Mouse (Mus musculus) MEL (cell line): ENCODE data around the gene Sost. TPM values are rescaled to one million over a fixed set of nuclear protein-coding genes. Genes with fewer than 3 reads are reported as not detected.

Source experiments
- DNase-seq: peaks from one replicate; pipeline ENCODE4 v3.0.0; 2011; ENCODE audit warnings: low read depth, low spot score
- H3K27ac ChIP-seq: 2 replicates; pipeline ENCODE4 v1.5.1; 2012; ENCODE audit warnings: low read depth, mild to moderate bottlenecking, control low read depth, low read length, moderate library complexity; ENCODE audit not compliant: control insufficient read depth
- H3K27me3 ChIP-seq, 2 experiments: fragments of 150-350 bp in 1 of 2; sonication (generic) in 1 of 2; 2 replicates each; pipeline ENCODE4 v1.6.1; 2012; ENCODE audit warnings: low read length in 2 of 2, mild to moderate bottlenecking in 2 of 2, improper control_type of control experiment in 1 of 2, moderate library complexity in 1 of 2; ENCODE audit not compliant: insufficient read depth in 2 of 2, control insufficient read depth in 1 of 2
- H3K36me3 ChIP-seq, 2 experiments: 2 replicates each; pipeline ENCODE4 v1.6.1; 2012 to 2014; ENCODE audit warnings: low read length in 2 of 2, improper control_type of control experiment in 1 of 2, inconsistent platforms in 1 of 2, mild to moderate bottlenecking in 1 of 2; ENCODE audit not compliant: insufficient read depth in 2 of 2, control insufficient read depth in 1 of 2
- H3K4me1 ChIP-seq, 2 experiments: fragments of 150-350 bp in 1 of 2; sonication (generic) in 1 of 2; 2 replicates each; pipeline ENCODE4 v1.6.1; 2012; ENCODE audit warnings: low read length in 2 of 2, improper control_type of control experiment in 1 of 2, mild to moderate bottlenecking in 1 of 2; ENCODE audit not compliant: insufficient read depth in 2 of 2, control insufficient read depth in 1 of 2
- H3K4me3 ChIP-seq, 2 experiments: fragments of 150-350 bp in 1 of 2; sonication (generic) in 1 of 2; 2 replicates each; pipeline ENCODE4 v1.5.1; 2012; ENCODE audit warnings: low read depth in 2 of 2, low read length in 2 of 2, mild to moderate bottlenecking in 2 of 2, moderate library complexity in 2 of 2, control low read depth in 1 of 2, improper control_type of control experiment in 1 of 2; ENCODE audit not compliant: control insufficient read depth in 1 of 2, insufficient read depth in 1 of 2
- H3K79me2 ChIP-seq: 2 replicates; pipeline ENCODE4 v1.6.1; 2012; ENCODE audit warnings: mild to moderate bottlenecking, low read length, moderate library complexity; ENCODE audit not compliant: control insufficient read depth, poor library complexity, insufficient read depth
- H3K9ac ChIP-seq: 2 replicates; pipeline ENCODE4 v1.6.1; 2012; ENCODE audit warnings: low read depth, mild to moderate bottlenecking, control low read depth, low read length, moderate library complexity; ENCODE audit not compliant: control insufficient read depth, poor library complexity, severe bottlenecking
- H3K9me3 ChIP-seq: fragments of 150-350 bp; sonication (generic); replicated peaks from 2 replicates; pipeline ENCODE4 v1.6.1; 2012; ENCODE audit warnings: mild to moderate bottlenecking, low read length, improper control_type of control experiment, moderate library complexity; ENCODE audit not compliant: insufficient read depth
- CTCF ChIP-seq, 3 experiments: IDR thresholded peaks in 2 of 3; conservative IDR thresholded peaks in 1 of 3; 2 replicates each; pipeline ENCODE4 v1.5.1; 2011 to 2012; ENCODE audit warnings: low read length in 3 of 3, low read depth in 2 of 3, mild to moderate bottlenecking in 2 of 3, improper control_type of control experiment in 1 of 3, inconsistent platforms in 1 of 3, mixed read lengths in 1 of 3, moderate library complexity in 1 of 3; ENCODE audit not compliant: control insufficient read depth in 1 of 3, insufficient read depth in 1 of 3, poor library complexity in 1 of 3, severe bottlenecking in 1 of 3
- E2F4 ChIP-seq: IDR thresholded peaks from 2 replicates; pipeline ENCODE4 v1.6.1; 2011; ENCODE audit warnings: low read depth, low read length, improper control_type of control experiment, borderline replicate concordance
- HCFC1 ChIP-seq: IDR thresholded peaks from 2 replicates; pipeline ENCODE4 v1.6.1; 2012; ENCODE audit warnings: low read depth, mild to moderate bottlenecking, inconsistent platforms, low read length, improper control_type of control experiment, moderate library complexity
- MAX ChIP-seq: IDR thresholded peaks from 2 replicates; pipeline ENCODE4 v1.6.1; 2011; ENCODE audit warnings: low read length, improper control_type of control experiment
- MAZ ChIP-seq: IDR thresholded peaks from 2 replicates; pipeline ENCODE4 v1.6.1; 2012; ENCODE audit warnings: low read depth, mild to moderate bottlenecking, inconsistent platforms, low read length, improper control_type of control experiment
- POLR2AphosphoS5 ChIP-seq: IDR thresholded peaks from 2 replicates; pipeline ENCODE4 v1.6.1; 2012; ENCODE audit warnings: low read depth, borderline replicate concordance, mild to moderate bottlenecking, inconsistent platforms, low read length, moderate library complexity, mixed read lengths
- USF2 ChIP-seq, 2 experiments: IDR thresholded peaks; 2 replicates each; pipeline ENCODE4 v1.6.1; 2011 to 2012; ENCODE audit warnings: improper control_type of control experiment in 2 of 2, low read length in 2 of 2, borderline replicate concordance in 1 of 2, inconsistent platforms in 1 of 2, low read depth in 1 of 2, mild to moderate bottlenecking in 1 of 2; ENCODE audit not compliant: insufficient read depth in 1 of 2
- polyA plus RNA-seq, 2 experiments: library from polyadenylated mRNA; stranded (reverse) in 1 of 2; unstranded in 1 of 2; fragments of >175 nt in 1 of 2; fragments of >200 nt in 1 of 2; gene quantifications; 2 replicates each; pipeline versions ENCODE4 v1.2.1 to v1.2.4; 2012; ENCODE audit warnings: low replicate concordance in 2 of 2, low read depth in 1 of 2; ENCODE audit not compliant: insufficient read length in 2 of 2, insufficient read depth in 1 of 2, missing spikeins in 1 of 2
- total RNA-seq: library from RNA; depleted of rRNA; stranded (reverse); fragments of 300-350 nt; gene quantifications from 2 replicates; pipeline ENCODE4 v1.2.3, GENCODE M21; 2012; rRNA removed

Sost gene
- total and polyA plus RNA-seq, 3 experiments = not detected

- no peak for DNase-seq
- Histone ChIP-seq H3K4me1 (no peaks in the 10 kb centered on the region), H3K4me3 (no peak overlapping the region), H3K36me3 (no peaks in the 10 kb centered on the region), H3K9me3 (no peaks in the 10 kb centered on the region), H3K27ac (no peak overlapping the region), H3K79me2 (no peaks in the 10 kb centered on the region), H3K9ac (no peak overlapping the region), H3K27me3 (peaks cover 2 to 6% of the 10 kb centered on the region in 2 experiments)
- TF ChIP-seq POLR2AphosphoS5 = no peak
- no peak for TF ChIP-seq MAZ
- TF ChIP-seq E2F4 = no peak
These were observed 48.2 kb downstream of the Sost start for GRCm38 (mm10) chr11:101918609-101919008.

GRCm38 (mm10) chr11:101916772-101917171, 50.0 kb downstream of the Sost start:
- DNase-seq = no peak
- peaks cover 2 to 6% of the 10 kb centered on the region in 2 experiments for H3K27me3 ChIP-seq
- no peak overlapping the region for H3K27ac ChIP-seq
- no peak overlapping the region for H3K9ac ChIP-seq
- H3K36me3 ChIP-seq = no peaks in the 10 kb centered on the region
- H3K4me3 ChIP-seq = no peak overlapping the region
- H3K79me2 ChIP-seq = no peaks in the 10 kb centered on the region
- TF ChIP-seq USF2 (IDR thresholded peaks at IDR 0.05; ENCODE audit: borderline replicate concordance in 1 of 2, insufficient read depth in 1 of 2, low read depth in 1 of 2, low read length in 2 of 2) (no peak), HCFC1 (no peak), CTCF (IDR thresholded peaks at IDR 0.05 in 2 of 3, conservative IDR thresholded peaks at IDR 0.05 in 1 of 3; ENCODE audit: control insufficient read depth in 1 of 3, insufficient read depth in 1 of 3, low read depth in 2 of 3, low read length in 3 of 3, poor library complexity in 1 of 3, severe bottlenecking in 1 of 3) (peak in 2 of 3 experiments; percentile 9 to 32; a peak in 2 of 6 replicates)
- no peaks in the 10 kb centered on the region for H3K9me3 ChIP-seq
- no peaks in the 10 kb centered on the region for H3K4me1 ChIP-seq

- H3K4me1 ChIP-seq = no peaks in the 10 kb centered on the region
- no peaks in the 10 kb centered on the region for H3K79me2 ChIP-seq
- no peak overlapping the region for H3K9ac ChIP-seq
- no peak for DNase-seq
- no peaks in the 10 kb centered on the region for H3K36me3 ChIP-seq
- H3K27ac ChIP-seq = no peak overlapping the region
- H3K4me3 ChIP-seq = no peak overlapping the region
- no peaks in the 10 kb centered on the region for H3K9me3 ChIP-seq
- peak in 2 of 3 experiments; percentile 35 to 39; a peak in 4 of 6 replicates for TF ChIP-seq CTCF (IDR thresholded peaks at IDR 0.05 in 2 of 3, conservative IDR thresholded peaks at IDR 0.05 in 1 of 3; ENCODE audit: control insufficient read depth in 1 of 3, insufficient read depth in 1 of 3, low read depth in 2 of 3, low read length in 3 of 3, poor library complexity in 1 of 3, severe bottlenecking in 1 of 3)
- TF ChIP-seq MAX = no peak
- H3K27me3 ChIP-seq = peaks cover 2 to 4% of the 10 kb centered on the region in 2 experiments
These were observed 53.2 kb downstream of the Sost start for GRCm38 (mm10) chr11:101913591-101913990.

Other genes starting within 250 kb of the Sost start
- 33.1 and 34.3 TPM in 2 replicates for gene Dhx8, start 234.1 kb downstream of the Sost start, total RNA-seq
- 10 to 100 TPM in 1 of 2 experiments, not detected in 1; 44.7 TPM for gene Dhx8, start 234.1 kb downstream of the Sost start, polyA plus RNA-seq
- gene Etv4, start 181.6 kb downstream of the Sost start, total RNA-seq = 16.5 and 19.1 TPM in 2 replicates
- gene Etv4, start 181.6 kb downstream of the Sost start, polyA plus RNA-seq = 10 to 100 TPM in 1 of 2 experiments, not detected in 1; 22.1 TPM
- not detected in 2 replicates for gene Meox1, start 72.6 kb downstream of the Sost start, total RNA-seq
- gene Meox1, start 72.6 kb downstream of the Sost start, polyA plus RNA-seq = not detected
- not detected in 2 replicates for gene Cfap97d1, start 17.3 kb upstream of the Sost start, total RNA-seq
- not detected for gene Cfap97d1, start 17.3 kb upstream of the Sost start, polyA plus RNA-seq
- 18.4 and 18.7 TPM in 2 replicates for gene Dusp3, start 20.0 kb upstream of the Sost start, total RNA-seq
- gene Dusp3, start 20.0 kb upstream of the Sost start, polyA plus RNA-seq = 10 to 100 TPM; 29.8 to 35.5 TPM
- gene Mpp3, start 61.4 kb upstream of the Sost start, total RNA-seq = 4.6 and 5.5 TPM in 2 replicates
- gene Mpp3, start 61.4 kb upstream of the Sost start, polyA plus RNA-seq = 1 to 10 TPM in 1 of 2 experiments, not detected in 1; 7.1 TPM
- gene Cd300lg, start 74.5 kb upstream of the Sost start, total RNA-seq = 0.08 TPM in 1 of 2 replicates, not detected in the other
- under 1 TPM in 1 of 2 experiments, not detected in 1; 0.26 TPM for gene Cd300lg, start 74.5 kb upstream of the Sost start, polyA plus RNA-seq
- 2.9 and 4.6 TPM in 2 replicates for gene Mpp2, start 121.5 kb upstream of the Sost start, total RNA-seq
- gene Mpp2, start 121.5 kb upstream of the Sost start, polyA plus RNA-seq = 10 to 100 TPM in 1 of 2 experiments, not detected in 1; 16.3 TPM
- gene Ppy, start 134.3 kb upstream of the Sost start, total RNA-seq = not detected in 2 replicates
- not detected for gene Ppy, start 134.3 kb upstream of the Sost start, polyA plus RNA-seq
- not detected in 2 replicates for gene Pyy, start 140.8 kb upstream of the Sost start, total RNA-seq
- not detected for gene Pyy, start 140.8 kb upstream of the Sost start, polyA plus RNA-seq
- gene Nags, start 178.5 kb upstream of the Sost start, total RNA-seq = 5.4 and 6.6 TPM in 2 replicates
- 1 to 10 TPM in 1 of 2 experiments, not detected in 1; 9.7 TPM for gene Nags, start 178.5 kb upstream of the Sost start, polyA plus RNA-seq
- gene Tmem101, start 189.4 kb upstream of the Sost start, total RNA-seq = 43.9 and 45.1 TPM in 2 replicates
- 10 to 100 TPM in 1 of 2 experiments, not detected in 1; 30.1 TPM for gene Tmem101, start 189.4 kb upstream of the Sost start, polyA plus RNA-seq
- 74.2 and 75.0 TPM in 2 replicates for gene Lsm12, start 218.3 kb upstream of the Sost start, total RNA-seq
- 100 to 1,000 TPM; 128 to 150 TPM for gene Lsm12, start 218.3 kb upstream of the Sost start, polyA plus RNA-seq
- gene G6pc3, start 222.6 kb upstream of the Sost start, total RNA-seq = 46.4 and 48.9 TPM in 2 replicates
- gene G6pc3, start 222.6 kb upstream of the Sost start, polyA plus RNA-seq = 100 to 1,000 TPM in 1 of 2 experiments, not detected in 1; 104 TPM